Mouse (Mus musculus) CH12.LX (cell line): ENCODE data around the gene Akap5. TPM values are rescaled to one million over a fixed set of nuclear protein-coding genes. Genes with fewer than 3 reads are reported as not detected.
A peak's percentile ranks its signal among the peaks of the same experiment; 100 is the strongest.

Experiments
- DNase-seq: peaks from one replicate; pipeline ENCODE4 v3.0.0-alpha.2; 2013; ENCODE audit errors: extremely low read depth
- H3K27ac ChIP-seq: 2 replicates; pipeline ENCODE4 v1.5.1; 2012; ENCODE audit warnings: low read depth, mild to moderate bottlenecking, control low read depth, moderate library complexity; ENCODE audit not compliant: insufficient read depth
- H3K27me3 ChIP-seq: replicated peaks from 2 replicates; pipeline ENCODE3; 2012; ENCODE audit warnings: inconsistent platforms
- H3K36me3 ChIP-seq, 2 experiments: replicated peaks in 1 of 2; 2 replicates each; pipeline versions ENCODE3 to v1.6.1; 2012; ENCODE audit warnings: inconsistent platforms in 1 of 2, low read length in 1 of 2, mild to moderate bottlenecking in 1 of 2, mixed read lengths in 1 of 2, moderate library complexity in 1 of 2; ENCODE audit not compliant: control insufficient read depth in 1 of 2, insufficient read depth in 1 of 2
- H3K4me1 ChIP-seq, 2 experiments: 2 replicates each; pipeline ENCODE4 v1.6.1; 2012; ENCODE audit warnings: inconsistent platforms in 1 of 2, moderate library complexity in 1 of 2; ENCODE audit not compliant: insufficient read depth in 2 of 2, control insufficient read depth in 1 of 2
- H3K4me2 ChIP-seq: 2 replicates; pipeline ENCODE4 v1.6.1; 2012; ENCODE audit warnings: low read depth, mild to moderate bottlenecking, control low read depth; ENCODE audit not compliant: poor library complexity, insufficient read depth, severe bottlenecking
- H3K4me3 ChIP-seq, 3 experiments: fragments of 150-350 bp in 1 of 3; sonication (generic) in 1 of 3; replicated peaks in 1 of 3; 2 replicates each; pipeline versions ENCODE3 to v1.5.1; 2011 to 2012; ENCODE audit warnings: low read depth in 2 of 3, low read length in 2 of 3, mild to moderate bottlenecking in 2 of 3, moderate library complexity in 2 of 3, control low read depth in 1 of 3, improper control_type of control experiment in 1 of 3, inconsistent platforms in 1 of 3, mixed read lengths in 1 of 3; ENCODE audit not compliant: poor library complexity in 1 of 3
- H3K79me2 ChIP-seq: replicated peaks from 2 replicates; pipeline ENCODE4 v1.6.1; 2012; ENCODE audit warnings: mild to moderate bottlenecking, moderate library complexity; ENCODE audit not compliant: control insufficient read depth, poor library complexity, insufficient read depth, severe bottlenecking; ENCODE audit errors: extremely low read depth
- H3K9ac ChIP-seq: 2 replicates; pipeline ENCODE4 v1.6.1; 2012; ENCODE audit warnings: low read depth, mild to moderate bottlenecking, control low read depth, moderate library complexity; ENCODE audit not compliant: insufficient read depth
- H3K9me3 ChIP-seq: replicated peaks from 2 replicates; pipeline ENCODE3; 2012; ENCODE audit warnings: low read length, inconsistent platforms, mixed read lengths
- BHLHE40 ChIP-seq: IDR thresholded peaks from 2 replicates; pipeline ENCODE4 v1.6.1; 2011; ENCODE audit warnings: mild to moderate bottlenecking, low read depth, low read length, improper control_type of control experiment
- CHD1 ChIP-seq: IDR thresholded peaks from 2 replicates; pipeline ENCODE4 v1.6.1; 2012; ENCODE audit warnings: low read depth, low read length, improper control_type of control experiment, inconsistent platforms
- CHD2 ChIP-seq: IDR thresholded peaks from 2 replicates; pipeline ENCODE4 v1.6.1; 2011; ENCODE audit warnings: low read length, improper control_type of control experiment
- CTCF ChIP-seq, 2 experiments: IDR thresholded peaks in 1 of 2; conservative IDR thresholded peaks in 1 of 2; 2 replicates each; pipeline ENCODE4 v1.5.1; 2011 to 2012; ENCODE audit warnings: low read depth in 2 of 2, low read length in 2 of 2, improper control_type of control experiment in 1 of 2, inconsistent platforms in 1 of 2, mild to moderate bottlenecking in 1 of 2, moderate library complexity in 1 of 2
- EP300 ChIP-seq: IDR thresholded peaks from 2 replicates; pipeline ENCODE4 v1.6.1; 2011; ENCODE audit warnings: low read length, improper control_type of control experiment
- JUN ChIP-seq: IDR thresholded peaks from 2 replicates; pipeline ENCODE4 v1.6.1; 2011; ENCODE audit warnings: low read depth, mild to moderate bottlenecking, low read length, improper control_type of control experiment, moderate library complexity; ENCODE audit not compliant: insufficient read depth
- JUND ChIP-seq: conservative IDR thresholded peaks from 2 replicates; pipeline ENCODE4 v1.6.1; 2011; ENCODE audit warnings: low read depth, low read length, improper control_type of control experiment
- KAT2A ChIP-seq: IDR thresholded peaks from 2 replicates; pipeline ENCODE4 v1.6.1; 2012; ENCODE audit warnings: low read length, improper control_type of control experiment, inconsistent platforms; ENCODE audit not compliant: insufficient replicate concordance
- MAX ChIP-seq: IDR thresholded peaks from 2 replicates; pipeline ENCODE4 v1.6.1; 2011; ENCODE audit warnings: low read length, improper control_type of control experiment
- MAZ ChIP-seq: IDR thresholded peaks from 2 replicates; pipeline ENCODE4 v1.6.1; 2012; ENCODE audit warnings: low read depth, mild to moderate bottlenecking, inconsistent platforms, low read length, improper control_type of control experiment, moderate library complexity
- MEF2A ChIP-seq: IDR thresholded peaks from 2 replicates; pipeline ENCODE4 v1.6.1; 2014; ENCODE audit warnings: low read depth, mild to moderate bottlenecking, inconsistent platforms, low read length, improper control_type of control experiment, borderline replicate concordance
- MXI1 ChIP-seq: IDR thresholded peaks from 2 replicates; pipeline ENCODE4 v1.6.1; 2011; ENCODE audit warnings: mild to moderate bottlenecking, low read depth, low read length, improper control_type of control experiment
- MYC ChIP-seq: IDR thresholded peaks from 2 replicates; pipeline ENCODE4 v1.6.1; 2011; ENCODE audit warnings: low read depth, mild to moderate bottlenecking, improper control_type of control experiment, low read length
- NRF1 ChIP-seq: IDR thresholded peaks from 2 replicates; pipeline ENCODE4 v1.6.1; 2014; ENCODE audit warnings: low read depth, mild to moderate bottlenecking, inconsistent platforms, low read length, improper control_type of control experiment, moderate library complexity
- PAX5 ChIP-seq: IDR thresholded peaks from 2 replicates; pipeline ENCODE4 v1.6.1; 2012; ENCODE audit warnings: low read length, inconsistent platforms, mixed read lengths
- POLR2AphosphoS2 ChIP-seq: IDR thresholded peaks from 2 replicates; pipeline ENCODE4 v1.6.1; 2011; ENCODE audit warnings: low read depth, low read length, improper control_type of control experiment
- RCOR1 ChIP-seq: conservative IDR thresholded peaks from 2 replicates; pipeline ENCODE4 v1.6.1; 2012; ENCODE audit warnings: low read depth, mild to moderate bottlenecking, inconsistent platforms, low read length, improper control_type of control experiment
- SIN3A ChIP-seq: IDR thresholded peaks from 2 replicates; pipeline ENCODE4 v1.6.1; 2012; ENCODE audit warnings: low read length, improper control_type of control experiment, inconsistent platforms
- SMC3 ChIP-seq: IDR thresholded peaks from 2 replicates; pipeline ENCODE4 v1.6.1; 2011; ENCODE audit warnings: low read depth, low read length, improper control_type of control experiment
- TBP ChIP-seq: conservative IDR thresholded peaks from 2 replicates; pipeline ENCODE4 v1.6.1; 2011; ENCODE audit warnings: low read depth, low read length, improper control_type of control experiment
- UBTF ChIP-seq: IDR thresholded peaks from 2 replicates; pipeline ENCODE4 v1.6.1; 2012; ENCODE audit warnings: low read depth, mild to moderate bottlenecking, inconsistent platforms, low read length, improper control_type of control experiment, moderate library complexity
- USF2 ChIP-seq: conservative IDR thresholded peaks from 2 replicates; pipeline ENCODE4 v1.6.1; 2011; ENCODE audit warnings: low read depth, low read length, improper control_type of control experiment
- ZC3H11A ChIP-seq: IDR thresholded peaks from 2 replicates; pipeline ENCODE4 v1.6.1; 2012; ENCODE audit warnings: low read depth, mild to moderate bottlenecking, inconsistent platforms, low read length, improper control_type of control experiment
- ZKSCAN1 ChIP-seq: IDR thresholded peaks from 2 replicates; pipeline ENCODE4 v1.6.1; 2012; ENCODE audit warnings: low read depth, inconsistent platforms, low read length, improper control_type of control experiment, borderline replicate concordance
- ZNF384 ChIP-seq: IDR thresholded peaks from 2 replicates; pipeline ENCODE4 v1.6.1; 2012; ENCODE audit warnings: low read depth, low read length, improper control_type of control experiment, inconsistent platforms
- dilution Hi-C: fragments of 300-500 bp; cut with MboI; formaldehyde crosslinking; loops from 2 replicates; pipeline ENCODE4 v1.14.3; 2020; ENCODE audit warnings: low sequenced_read_pairs; ENCODE audit not compliant: extremely low pct_unique_long_range_greater_than_20kb, extremely low pct_ligation_motif_present
- in situ Hi-C: fragments of 300-500 bp; cut with MboI; formaldehyde crosslinking; loops from 3 replicates; pipeline ENCODE4 v1.14.3; 2019; ENCODE audit warnings: low sequenced_read_pairs, low pct_ligation_motif_present, low pct_unique_long_range_greater_than_20kb, mixed read lengths
- polyA plus RNA-seq: library from polyadenylated mRNA; unstranded; fragments of >175 nt; gene quantifications from 2 replicates; pipeline ENCODE4 v1.2.1, GENCODE M21; 2012; ENCODE audit warnings: low read depth; ENCODE audit not compliant: insufficient read length
- total RNA-seq, 2 experiments: library from RNA; depleted of rRNA; stranded (reverse); fragments of 300-350 nt in 1 of 2; fragments of >200 nt in 1 of 2; gene quantifications; 2 replicates each; pipeline ENCODE4 v1.2.3; 2012 to 2014

Akap5 gene
- total and polyA plus RNA-seq, 3 experiments = 0.27 to 0.89 (median 0.38) TPM

GRCm38 (mm10) chr12:76307964-76308363 lies 16.7 kb upstream of the Akap5 start (continued):
- TF ChIP-seq EP300 (peak; percentile 32), UBTF (no peak), KAT2A (no peak), USF2 (no peak), CHD1 (no peak), ZKSCAN1 (no peak), MXI1 (no peak), MYC (no peak), ZC3H11A (no peak), CTCF (conservative IDR thresholded peaks at IDR 0.05 in 1 of 2, IDR thresholded peaks at IDR 0.05 in 1 of 2; ENCODE audit: low read depth in 2 of 2, low read length in 2 of 2) (no peak)

GRCm38 (mm10) chr12:76308436-76308835 lies 16.3 kb upstream of the Akap5 start:
- H3K4me2 ChIP-seq = no peak overlapping the region
- no peaks in the 10 kb centered on the region for H3K9me3 ChIP-seq
- H3K27me3 ChIP-seq = no peaks in the 10 kb centered on the region
- dilution Hi-C loops (no loop called here), in situ Hi-C loops (no loop called here)
- peak; percentile 20 for DNase-seq
- TF ChIP-seq JUN = no peak
- no peak for TF ChIP-seq MAZ
- no peak for TF ChIP-seq PAX5
- TF ChIP-seq JUND = no peak
- no peak for TF ChIP-seq SMC3
- no peak for TF ChIP-seq SIN3A
- TF ChIP-seq POLR2AphosphoS2 = no peak
- no peak for TF ChIP-seq CTCF (conservative IDR thresholded peaks at IDR 0.05 in 1 of 2, IDR thresholded peaks at IDR 0.05 in 1 of 2; ENCODE audit: low read depth in 2 of 2, low read length in 2 of 2)
- TF ChIP-seq MAX = no peak
- no peak for TF ChIP-seq BHLHE40
- TF ChIP-seq TBP = no peak
- TF ChIP-seq MEF2A = no peak
- no peak for TF ChIP-seq RCOR1
- TF ChIP-seq ZKSCAN1 = no peak
- no peak for TF ChIP-seq CHD2
- no peak for TF ChIP-seq ZNF384
- TF ChIP-seq EP300 = no peak
- TF ChIP-seq NRF1 = no peak
- H3K27ac ChIP-seq = peak overlapping the region; percentile 95
- H3K4me3 ChIP-seq = no peak overlapping the region
- H3K9ac ChIP-seq = peak overlapping the region; percentile 10; the same call in 1 of the 2 replicates
- no peaks in the 10 kb centered on the region for H3K79me2 ChIP-seq
- peaks cover 19 to 48% of the 10 kb centered on the region in 2 experiments for H3K4me1 ChIP-seq
- H3K36me3 ChIP-seq = peaks cover 52 to 76% of the 10 kb centered on the region in 2 experiments
